Mouse (Mus musculus) small intestine, adult 2 months (tissue): ENCODE measurements around the gene Calhm3.

Source experiments
- CTCF ChIP-seq: fragments of 200-500 bp; IDR thresholded peaks from 2 replicates; pipeline ENCODE4 v1.5.1; 2012; ENCODE audit warnings: low read depth, mild to moderate bottlenecking, control low read depth, inconsistent platforms, low read length, moderate library complexity, mixed read lengths; ENCODE audit not compliant: insufficient replicate concordance, insufficient read length; ENCODE audit errors: extremely low read depth
- POLR2A ChIP-seq: fragments of 200-500 bp; IDR thresholded peaks from 2 replicates; pipeline ENCODE4 v1.6.1; 2012; ENCODE audit warnings: low read depth, mild to moderate bottlenecking, control low read depth, inconsistent platforms, low read length, moderate library complexity

DNA sequence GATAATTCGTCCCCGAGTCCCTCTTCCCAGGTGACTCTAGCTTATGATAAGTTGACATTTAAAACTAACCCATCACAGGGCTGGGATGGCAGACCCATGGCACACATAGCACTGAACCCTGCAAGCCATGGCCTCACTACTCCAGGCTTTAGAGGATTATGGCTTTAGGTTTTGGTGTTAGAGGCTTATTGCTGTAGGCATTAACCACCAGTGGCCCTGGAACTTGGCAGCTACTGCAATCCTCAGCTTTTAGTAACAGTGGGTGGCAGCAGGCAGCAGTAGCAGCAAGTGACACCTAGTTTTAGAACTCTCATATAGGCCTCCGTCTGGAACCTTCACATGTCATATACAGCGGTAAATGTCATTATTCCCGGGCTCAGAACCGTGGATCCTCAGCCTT, 47.1 kb upstream of the Calhm3 start:
- TF ChIP-seq CTCF (no peak), POLR2A (no peak)
